Mouse (Mus musculus) embryo, embryonic 10.5 days (tissue): ENCODE data around the gene Sars.

Experiments used
- DNase-seq: peaks from one replicate; pipeline ENCODE4 v3.0.0-alpha.2; 2015; ENCODE audit warnings: low spot score

Gene Sars

GRCm38 (mm10) chr3:108444698-108445365 lies at the start of gene Sars:
Gene Sars, minus strand, starts transcription at chr3:108445209.
- DNase-seq: peak; percentile 95

- no peak for DNase-seq
These were observed 45.0 kb upstream of the Sars start for GRCm38 (mm10) chr3:108489968-108490367.

- no peak for DNase-seq
These were observed 39.7 kb upstream of the Sars start for GRCm38 (mm10) chr3:108484749-108485148.

- no peak for DNase-seq
These were observed 33.8 kb upstream of the Sars start for GRCm38 (mm10) chr3:108478800-108479199.

- no peak for DNase-seq
These were observed 32.0 kb upstream of the Sars start for GRCm38 (mm10) chr3:108476761-108477619.

GRCm38 (mm10) chr3:108475496-108475895 lies 30.5 kb upstream of the Sars start:
- no peak for DNase-seq

- no peak for DNase-seq
These were observed 30.0 kb upstream of the Sars start for GRCm38 (mm10) chr3:108474969-108475368.

- DNase-seq: peak; percentile 49
These were observed 22.8 kb upstream of the Sars start for GRCm38 (mm10) chr3:108467760-108468159.

- DNase-seq: peak; percentile 20
These were observed 21.4 kb upstream of the Sars start for GRCm38 (mm10) chr3:108466425-108466824.

- no peak for DNase-seq
These were observed 13.9 kb upstream of the Sars start for GRCm38 (mm10) chr3:108458866-108459265.

- no peak for DNase-seq
These were observed 13.4 kb upstream of the Sars start for GRCm38 (mm10) chr3:108458380-108458779.

GRCm38 (mm10) chr3:108454172-108454571 lies 9.2 kb upstream of the Sars start:
- DNase-seq: no peak

GRCm38 (mm10) chr3:108451969-108452368 lies 7.0 kb upstream of the Sars start:
- DNase-seq: no peak

GRCm38 (mm10) chr3:108445366-108445705 lies 327 bp upstream of the Sars start:
- DNase-seq: no peak

GRCm38 (mm10) chr3:108444029-108444428 lies 980 bp downstream of the Sars start:
- DNase-seq: no peak

- DNase-seq: no peak
These were observed 8.7 kb downstream of the Sars start for GRCm38 (mm10) chr3:108436380-108436714.

GRCm38 (mm10) chr3:108435701-108436379 lies 9.2 kb downstream of the Sars start:
- no peak for DNase-seq

GRCm38 (mm10) chr3:108433881-108434495 lies 11.0 kb downstream of the Sars start:
- no peak for DNase-seq

GRCm38 (mm10) chr3:108433188-108433880 lies 11.7 kb downstream of the Sars start:
- DNase-seq: peak; percentile 92

- peak; percentile 66 for DNase-seq
These were observed 12.3 kb downstream of the Sars start for GRCm38 (mm10) chr3:108432542-108433187.

- no peak for DNase-seq
These were observed 19.4 kb downstream of the Sars start for GRCm38 (mm10) chr3:108425624-108426018.
